Mouse (Mus musculus): ENCODE measurements around the gene Hbb-bs.
"Not testable (repeated sequence)": the region's sequence is repeated elsewhere in the genome, so short reads cannot be mapped to it uniquely, and the experiment has no call there.

Hbb-bs gene

DNA sequence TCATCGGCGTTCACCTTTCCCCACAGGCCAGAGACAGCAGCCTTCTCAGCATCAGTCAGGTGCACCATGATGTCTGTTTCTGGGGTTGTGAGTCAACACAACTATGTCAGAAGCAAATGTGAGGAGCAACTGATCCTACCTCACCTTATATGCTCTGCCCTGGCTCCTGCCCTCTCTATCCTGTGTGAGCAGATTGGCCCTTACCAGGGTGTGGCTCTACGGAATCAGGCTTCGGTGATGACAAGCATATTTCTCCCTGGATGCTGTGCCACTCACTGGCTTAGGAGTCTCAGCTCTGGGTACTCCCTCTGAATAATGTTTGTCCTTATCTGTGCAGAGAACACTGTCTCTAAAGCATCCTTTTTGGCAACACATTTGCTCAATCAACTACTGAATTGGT lies at the start of gene Hbb-bs:
TSS of gene Hbb-bs (minus strand) at position 289 of the 400 bp plus-strand sequence.
- DNase-seq (ENCODE audit: low spot score): no peak

DNA sequence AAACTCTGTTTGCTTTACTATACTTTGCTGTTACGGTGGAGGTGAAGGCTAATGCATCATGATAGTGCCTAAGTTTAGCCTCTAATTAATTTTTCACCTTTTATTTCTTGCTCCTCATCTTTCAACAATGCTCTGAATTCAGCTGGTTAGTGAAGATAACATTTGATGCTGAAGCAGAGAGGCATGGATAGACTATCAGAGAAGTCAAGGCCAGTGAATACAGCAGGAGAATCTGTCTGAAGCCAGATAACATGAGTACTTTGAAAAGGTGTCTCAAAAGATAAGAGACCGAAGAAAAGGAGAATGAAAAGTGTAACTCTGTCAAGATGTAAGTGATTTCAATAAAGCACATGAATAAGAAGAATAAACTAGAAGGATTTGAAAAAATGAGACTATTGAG lies 49.2 kb upstream of the Hbb-bs start:
- DNase-seq (ENCODE audit: low spot score): no peak

DNA sequence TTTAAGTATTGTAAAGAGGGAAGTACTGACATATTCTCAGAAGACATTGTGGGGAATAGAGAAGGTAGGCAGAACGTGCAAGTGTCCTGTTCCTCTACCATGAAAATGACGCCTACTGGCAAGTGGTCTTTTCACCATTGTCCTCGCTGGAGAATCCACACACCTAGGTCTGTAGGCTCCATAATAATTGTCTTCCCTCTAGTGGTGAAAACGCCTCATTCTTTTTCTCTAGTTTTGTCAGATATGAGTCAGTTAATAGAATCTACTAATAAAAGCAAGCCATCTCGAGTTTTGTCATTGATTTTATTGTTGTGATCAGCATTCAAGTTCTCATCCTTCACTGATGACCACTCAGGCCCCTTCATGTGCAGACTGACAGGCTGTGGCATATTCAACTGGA lies 46.6 kb upstream of the Hbb-bs start:
- DNase-seq (ENCODE audit: low spot score): no peak

DNA sequence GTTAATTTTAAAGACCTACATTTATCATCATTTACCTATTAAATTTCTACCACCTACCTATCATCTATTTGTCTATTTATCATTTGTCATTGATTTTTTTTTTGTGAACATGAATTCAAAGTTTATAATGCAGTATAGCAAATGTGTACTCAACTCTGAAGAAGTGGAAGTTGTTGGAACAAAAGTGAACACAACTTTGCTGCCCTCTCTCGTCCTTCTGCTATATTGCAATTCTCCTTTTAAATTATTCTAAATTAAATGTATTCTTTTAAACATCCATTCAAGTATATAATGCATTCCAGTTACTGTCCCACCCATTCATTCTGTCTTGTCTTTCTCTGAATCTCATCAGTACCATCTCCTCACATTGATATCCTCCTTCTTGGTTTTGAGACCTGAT lies 45.2 kb upstream of the Hbb-bs start:
- DNase-seq (ENCODE audit: low spot score): no peak

DNA sequence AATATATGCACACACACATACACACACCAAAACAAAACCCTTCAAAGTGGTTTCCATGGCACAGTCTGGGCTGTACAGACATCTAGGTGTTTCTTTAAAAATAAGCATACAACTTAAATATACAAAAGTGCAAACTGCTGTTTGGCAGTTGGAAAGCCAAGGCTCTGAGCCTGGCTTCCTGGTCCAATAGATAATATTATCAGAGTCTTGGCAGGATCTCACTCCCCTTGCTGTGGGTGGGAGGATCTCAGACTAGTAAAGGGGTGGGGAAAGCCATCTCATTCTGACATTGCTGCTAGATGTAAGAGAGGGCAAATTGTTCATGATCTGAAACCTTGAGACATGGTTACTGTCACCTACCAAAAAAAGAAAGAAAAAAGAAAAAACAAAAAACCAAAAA lies 42.8 kb upstream of the Hbb-bs start:
- DNase-seq (ENCODE audit: low spot score): no peak

DNA sequence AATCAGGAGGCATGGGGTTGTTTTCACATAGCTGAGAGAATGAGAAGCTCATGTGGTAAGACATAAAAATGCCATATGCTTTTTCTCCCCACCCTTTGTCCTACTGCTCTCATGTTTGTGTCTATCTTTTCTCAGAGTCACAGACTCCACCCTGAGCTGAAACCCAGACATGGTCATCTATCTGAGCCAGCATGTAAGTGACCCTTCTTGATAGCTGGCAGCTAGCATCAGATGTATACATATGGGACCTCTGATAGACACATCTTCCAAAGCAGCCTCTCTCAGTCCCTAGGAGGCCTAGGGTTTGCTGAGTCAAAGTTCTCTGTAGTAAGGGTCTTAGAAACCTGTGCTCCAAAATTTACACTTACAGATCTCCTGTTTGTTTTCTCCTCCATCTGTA lies 37.8 kb upstream of the Hbb-bs start:
- DNase-seq (ENCODE audit: low spot score): no peak

DNA sequence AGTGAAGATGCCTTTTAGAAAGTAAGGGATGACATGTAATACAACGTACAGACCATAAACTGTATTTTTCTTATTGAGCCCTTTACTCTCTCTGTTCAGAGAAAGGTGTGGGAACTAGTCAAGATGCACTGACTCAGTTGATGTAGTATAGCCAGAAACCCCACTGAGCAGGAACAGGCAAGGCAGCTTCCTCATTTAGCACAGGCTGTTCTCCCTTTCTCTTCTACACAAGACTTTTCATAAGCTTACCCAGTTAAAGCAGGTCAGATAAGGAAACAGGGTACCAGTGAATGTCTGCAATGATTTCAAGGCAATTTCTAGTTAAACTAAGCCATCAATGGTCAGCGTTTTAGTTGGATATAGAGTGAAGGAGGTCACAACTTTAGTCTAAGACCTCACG lies 33.6 kb upstream of the Hbb-bs start:
- DNase-seq (ENCODE audit: low spot score): no peak

DNA sequence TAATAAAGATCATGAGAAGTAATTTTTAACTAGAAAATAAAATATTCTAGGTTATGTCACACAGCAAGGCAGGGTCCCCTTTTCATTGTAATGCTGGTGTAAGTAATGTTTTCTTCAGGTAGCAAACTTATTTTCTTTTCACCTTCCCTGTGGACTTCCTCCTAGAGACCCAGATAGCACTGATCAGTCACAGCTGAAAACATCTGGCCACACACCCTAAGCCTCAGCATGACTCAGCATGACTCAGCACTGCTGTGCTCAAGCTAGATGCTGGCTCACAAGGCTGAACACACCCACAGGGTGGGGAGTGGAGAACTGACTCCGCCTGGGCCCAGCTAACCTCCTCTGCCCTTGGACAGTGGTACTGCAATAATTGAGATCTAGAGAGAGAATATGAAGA lies 33.0 kb upstream of the Hbb-bs start:
- DNase-seq (ENCODE audit: low spot score): no peak

DNA sequence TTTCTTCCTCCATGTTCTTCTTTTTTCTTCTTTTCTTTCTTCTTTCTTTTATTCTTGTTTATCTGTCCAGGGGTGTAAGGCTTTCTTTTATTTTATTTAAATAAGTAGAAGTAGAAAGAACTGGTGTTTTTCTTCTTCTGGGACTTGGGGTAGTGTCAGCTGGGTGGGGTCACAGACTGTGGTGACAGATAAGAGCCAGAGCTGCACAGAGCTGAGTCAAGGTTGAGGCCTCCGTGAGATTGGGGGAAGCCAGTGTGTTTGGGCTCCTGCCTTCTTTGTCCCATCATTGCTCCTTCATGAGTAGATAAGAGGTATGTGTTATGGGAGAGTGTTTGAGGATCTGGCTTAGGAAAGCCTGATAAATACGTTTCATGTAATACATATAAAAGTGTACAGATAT lies 31.2 kb upstream of the Hbb-bs start:
- no peak for DNase-seq (ENCODE audit: low spot score)

DNA sequence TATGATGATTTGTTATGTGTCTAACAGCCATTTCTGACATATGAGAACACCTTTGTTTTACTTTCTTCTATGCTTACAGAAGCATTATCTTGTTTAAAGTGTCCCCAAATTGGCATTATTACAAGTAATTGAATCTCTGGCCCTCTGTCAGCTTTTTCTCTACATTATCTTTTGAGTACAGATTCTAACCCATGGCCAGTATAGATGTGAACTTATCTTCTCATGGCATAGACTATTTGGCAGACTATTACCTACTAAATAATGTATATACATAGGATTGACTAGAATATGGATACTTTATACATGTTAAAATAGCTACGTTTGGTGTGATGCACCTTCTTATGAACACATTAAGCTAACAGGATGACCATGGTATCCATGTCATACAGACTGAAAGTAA lies 26.8 kb upstream of the Hbb-bs start:
- DNase-seq (ENCODE audit: low spot score): no peak

DNA sequence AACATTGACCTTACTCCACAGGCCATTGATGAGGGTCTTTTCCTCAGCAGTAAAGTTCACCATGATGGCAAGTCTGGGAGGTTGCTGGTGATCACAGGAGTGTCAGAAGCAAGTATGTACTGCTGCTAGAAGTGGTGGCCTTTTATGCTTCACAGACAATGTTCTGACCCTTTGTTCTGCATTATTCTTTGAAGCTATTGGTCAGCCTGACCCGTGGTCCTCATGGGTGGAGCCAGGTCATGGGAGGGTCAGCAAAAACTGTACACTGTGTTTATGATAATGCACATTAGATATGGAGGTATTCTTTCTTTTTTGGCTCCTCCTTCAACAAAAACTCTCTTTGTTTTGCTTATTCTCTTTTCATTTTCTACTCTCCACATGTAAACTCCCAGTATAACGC lies 25.2 kb upstream of the Hbb-bs start, which contains the start of gene Hbb-y:
TSS of gene Hbb-y (minus strand) at position 127 of the 400 bp plus-strand sequence.
- DNase-seq (ENCODE audit: low spot score): no peak

DNA sequence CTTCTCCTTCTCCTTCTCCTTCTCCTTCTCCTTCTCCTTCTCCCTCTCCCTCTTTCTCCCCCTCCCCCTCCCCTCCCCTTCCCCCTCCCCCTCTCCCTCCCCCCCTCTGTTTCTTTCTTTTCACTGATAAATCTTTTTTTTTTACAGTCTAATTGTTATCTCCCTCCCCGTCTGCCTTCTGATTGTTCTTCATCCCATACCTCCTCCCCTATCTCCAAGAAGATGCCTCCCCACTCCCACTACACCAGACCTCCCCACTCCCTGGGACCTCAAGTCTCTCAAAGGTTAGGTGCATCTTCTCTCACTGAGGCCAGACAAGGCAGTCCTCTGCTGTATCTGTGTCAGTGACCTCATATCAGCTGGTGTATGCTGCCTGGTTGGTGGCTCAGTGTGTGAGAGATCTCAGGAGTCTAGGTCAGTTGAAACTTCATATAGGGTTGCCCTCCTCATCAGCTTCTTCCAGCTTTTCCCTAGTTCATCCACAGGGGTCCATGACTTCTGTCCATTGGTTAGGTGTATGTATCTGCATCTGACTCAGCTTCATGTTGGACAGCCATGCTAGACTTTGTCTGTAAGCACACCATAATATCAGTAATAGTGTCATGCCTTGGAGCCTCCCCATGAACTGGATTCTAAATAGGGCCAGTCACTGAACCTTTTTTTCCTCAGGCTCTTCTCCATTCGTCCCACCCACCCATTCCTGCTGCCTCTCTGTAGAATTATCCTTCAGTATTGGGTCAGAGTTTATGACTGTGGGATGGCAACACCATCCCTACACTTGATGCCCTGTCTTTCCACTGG lies 16.8 kb upstream of the Hbb-bs start:
- no peak for DNase-seq (ENCODE audit: low spot score)

DNA sequence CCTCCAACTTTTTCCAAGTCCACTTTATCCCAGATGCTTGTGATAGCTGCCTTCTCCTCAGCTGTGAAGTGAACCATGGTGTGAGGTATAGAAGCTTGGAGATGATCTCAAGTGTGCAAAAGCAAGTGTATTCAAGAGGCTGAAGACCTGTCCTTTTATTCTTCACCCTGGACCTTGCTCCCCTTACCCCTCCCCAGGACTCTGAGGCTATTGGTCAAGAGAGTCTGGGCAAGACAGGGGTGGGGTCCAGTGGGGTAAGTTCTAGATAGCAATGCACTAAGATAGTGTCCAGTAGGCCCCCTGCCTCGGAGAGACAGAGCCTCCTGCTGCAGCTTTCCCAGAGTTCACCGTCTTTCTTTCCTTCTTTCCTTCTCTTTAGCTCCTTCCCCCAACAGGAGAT lies 15.1 kb upstream of the Hbb-bs start, which contains the start of gene Hbb-bh1:
TSS of gene Hbb-bh1 (minus strand) at position 131 of the 400 bp plus-strand sequence.
- no peak for DNase-seq (ENCODE audit: low spot score)

DNA sequence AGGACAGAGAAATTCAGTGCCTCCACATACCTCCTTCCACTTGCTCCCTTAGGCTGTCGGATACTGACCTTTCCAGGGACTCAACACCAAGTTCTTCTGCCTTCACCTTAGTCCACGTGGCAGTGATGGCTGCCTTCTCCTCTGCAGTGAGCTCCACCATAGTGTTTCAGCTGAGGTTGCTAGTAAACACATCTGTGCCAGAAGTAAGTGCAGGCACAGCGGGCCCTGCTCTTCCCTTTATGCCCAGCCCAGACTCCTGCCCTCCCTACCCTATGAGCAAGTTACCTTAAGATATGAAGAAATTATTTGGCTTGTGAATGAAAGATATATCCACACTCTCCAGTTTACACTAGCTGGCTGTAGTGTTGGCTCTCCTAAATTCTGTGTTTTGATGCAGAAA lies 12.4 kb upstream of the Hbb-bs start, which contains the start of gene Hbb-bh2:
TSS of gene Hbb-bh2 (minus strand) at position 253 of the 400 bp plus-strand sequence.
- no peak for DNase-seq (ENCODE audit: low spot score)

DNA sequence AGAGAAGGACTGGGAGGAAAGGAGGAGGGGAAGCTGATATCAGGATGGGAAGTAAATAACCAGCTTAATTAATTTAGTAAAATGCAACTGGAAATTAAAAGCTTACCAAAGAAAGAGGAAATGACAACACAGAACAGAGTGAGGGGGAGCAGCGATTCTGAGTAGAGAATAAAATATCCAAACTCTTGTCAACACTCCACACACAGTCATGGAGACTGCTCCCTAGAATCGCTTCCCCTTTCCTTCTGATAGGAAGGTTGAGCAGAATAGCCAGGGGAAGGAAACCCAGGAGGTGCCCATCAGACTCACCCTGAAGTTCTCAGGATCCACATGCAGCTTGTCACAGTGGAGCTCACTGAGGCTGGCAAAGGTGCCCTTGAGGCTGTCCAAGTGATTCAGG lies 757 bp downstream of the Hbb-bs start:
- not testable (repeated sequence) for DNase-seq (ENCODE audit: low spot score)

DNA sequence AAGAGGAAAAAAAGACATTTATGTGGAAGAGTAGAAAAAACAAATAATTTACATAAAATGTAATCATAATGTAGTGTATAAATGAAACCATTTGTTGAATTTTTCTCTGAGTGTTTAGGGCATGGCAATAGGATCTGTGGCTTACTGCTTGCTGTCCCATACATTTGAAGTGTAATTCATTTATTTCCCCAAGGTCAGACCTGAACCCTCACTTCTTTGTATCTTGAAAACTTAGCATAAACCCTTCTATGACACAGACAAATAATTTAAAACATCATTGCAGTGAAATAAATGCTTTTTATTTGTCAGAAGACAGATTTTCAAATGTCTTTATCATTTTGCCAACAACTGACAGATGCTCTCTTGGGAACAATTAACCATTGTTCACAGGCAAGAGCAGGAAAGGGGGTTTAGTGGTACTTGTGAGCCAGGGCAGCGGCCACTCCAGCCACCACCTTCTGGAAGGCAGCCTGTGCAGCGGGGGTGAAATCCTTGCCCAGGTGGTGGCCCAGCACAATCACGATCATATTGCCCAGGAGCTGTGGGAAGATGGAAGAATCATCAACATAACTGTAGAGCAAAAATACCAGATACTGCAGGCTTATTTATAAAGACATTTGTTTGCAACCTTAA lies 1.5 kb downstream of the Hbb-bs start:
- no peak for DNase-seq (ENCODE audit: low spot score)

DNA sequence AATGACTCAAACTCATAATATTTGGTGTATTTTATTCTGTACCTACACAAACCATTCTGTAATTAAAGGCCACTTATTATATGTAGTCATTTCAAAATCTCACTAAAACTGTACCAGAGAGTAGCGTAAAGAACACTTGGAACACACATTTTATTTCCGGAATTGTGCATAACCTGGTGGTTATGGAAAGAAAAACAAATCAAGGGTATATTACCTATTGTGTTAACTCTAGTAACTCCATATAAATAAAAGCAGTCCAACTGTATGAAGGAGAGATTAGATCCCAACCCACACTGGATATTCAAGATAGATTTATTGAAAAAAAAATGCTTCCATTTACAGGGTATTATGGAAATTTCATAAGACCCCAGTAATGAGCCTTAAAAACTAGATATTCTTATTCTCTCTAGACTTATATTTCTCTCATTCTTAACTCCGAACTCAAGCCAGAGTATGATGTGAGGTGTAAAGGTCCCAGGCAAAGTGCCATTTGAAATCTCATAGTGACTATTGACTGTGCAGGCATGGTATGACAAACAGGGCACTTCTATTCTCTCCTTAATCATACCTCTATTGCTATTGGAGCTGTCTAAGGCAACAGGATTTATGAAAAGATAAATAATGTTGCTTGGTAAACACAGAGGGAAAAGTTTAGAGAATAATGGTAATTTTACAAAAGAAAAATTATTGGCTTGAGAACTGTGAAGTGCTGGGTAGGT lies 2.2 kb downstream of the Hbb-bs start:
- DNase-seq (ENCODE audit: low spot score): no peak

DNA sequence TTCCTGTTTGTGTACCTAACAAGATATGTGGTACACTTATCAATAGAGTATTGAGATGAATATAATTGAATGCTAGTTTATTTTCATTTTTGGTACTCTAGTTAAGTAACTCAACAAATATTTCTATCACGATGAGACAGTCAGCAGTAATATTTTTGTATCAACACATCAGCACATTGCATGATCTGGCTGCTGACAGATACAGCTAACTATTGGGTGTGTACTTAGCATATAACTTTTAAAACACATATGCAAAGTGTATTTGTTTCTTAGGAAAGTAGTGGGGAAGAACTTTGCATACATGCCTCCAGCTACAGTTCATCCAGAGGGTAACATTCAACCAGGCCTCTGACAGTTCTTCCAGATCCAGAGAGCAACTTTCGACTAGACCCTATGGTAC lies 3.3 kb downstream of the Hbb-bs start:
- no peak for DNase-seq (ENCODE audit: low spot score)

DNA sequence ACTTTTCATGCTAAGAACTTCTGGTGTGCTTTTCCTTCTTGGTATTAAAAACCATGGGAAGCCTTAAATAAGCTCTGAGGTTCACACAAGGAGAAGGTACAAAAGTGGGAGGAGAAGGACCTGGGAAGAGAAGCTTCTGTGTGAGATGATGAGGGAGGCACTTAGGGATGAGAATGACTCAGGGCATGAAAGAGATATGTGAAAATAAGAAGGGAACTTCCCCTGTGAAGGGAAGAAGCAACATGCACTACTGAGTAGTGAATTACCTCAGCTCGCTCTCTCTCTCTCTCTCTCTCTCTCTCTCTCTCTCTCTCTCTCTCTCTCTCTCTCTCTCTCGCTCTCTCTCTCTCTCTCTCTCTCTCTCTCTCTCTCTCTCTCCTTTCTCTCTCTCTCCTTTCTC lies 12.8 kb downstream of the Hbb-bs start:
- DNase-seq (ENCODE audit: low spot score): not testable (repeated sequence)

DNA sequence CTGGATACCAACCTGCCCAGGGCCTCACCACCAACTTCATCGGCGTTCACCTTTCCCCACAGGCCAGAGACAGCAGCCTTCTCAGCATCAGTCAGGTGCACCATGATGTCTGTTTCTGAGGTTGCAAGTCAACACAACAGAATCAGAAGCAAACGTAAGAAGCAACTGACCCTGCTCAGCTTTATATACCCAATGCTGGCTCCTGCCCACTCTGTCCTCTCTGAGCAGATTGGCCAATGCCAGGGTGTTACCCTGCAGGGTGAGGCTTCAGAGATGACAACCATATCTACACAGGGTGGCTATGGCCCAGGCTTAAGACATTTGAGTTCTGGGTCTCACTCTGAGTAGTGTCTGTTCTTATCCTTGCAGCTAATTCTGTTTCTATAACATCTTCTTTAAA lies 14.1 kb downstream of the Hbb-bs start, which contains the start of gene Hbb-bt:
TSS of gene Hbb-bt (minus strand) at position 231 of the 400 bp plus-strand sequence.
- DNase-seq (ENCODE audit: low spot score): no peak

DNA sequence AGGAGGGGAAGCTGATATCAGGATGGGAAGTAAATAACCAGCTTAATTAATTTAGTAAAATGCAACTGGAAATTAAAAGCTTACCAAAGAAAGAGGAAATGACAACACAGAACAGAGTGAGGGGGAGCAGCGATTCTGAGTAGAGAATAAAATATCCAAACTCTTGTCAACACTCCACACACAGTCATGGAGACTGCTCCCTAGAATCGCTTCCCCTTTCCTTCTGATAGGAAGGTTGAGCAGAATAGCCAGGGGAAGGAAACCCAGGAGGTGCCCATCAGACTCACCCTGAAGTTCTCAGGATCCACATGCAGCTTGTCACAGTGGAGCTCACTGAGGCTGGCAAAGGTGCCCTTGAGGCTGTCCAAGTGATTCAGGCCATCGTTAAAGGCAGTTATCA lies 14.7 kb downstream of the Hbb-bs start:
- DNase-seq (ENCODE audit: low spot score): not testable (repeated sequence)

DNA sequence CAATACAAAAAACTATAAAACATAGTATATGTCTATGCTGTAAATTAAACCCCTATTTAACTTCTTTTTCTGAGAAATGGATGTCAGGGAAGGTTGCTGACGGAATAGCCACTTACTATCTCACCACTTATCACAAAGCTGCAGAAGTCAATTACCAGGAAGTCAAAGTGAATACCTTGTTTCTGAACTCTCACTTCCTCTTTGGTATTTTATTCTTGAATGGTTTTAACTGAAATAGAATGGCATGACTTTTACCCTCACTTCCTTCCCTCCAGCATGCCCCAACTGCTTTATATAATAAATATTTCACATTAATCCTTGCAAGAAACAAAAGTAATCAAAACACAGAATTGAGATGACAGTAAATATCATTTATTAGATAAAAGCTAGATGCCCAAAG lies 15.7 kb downstream of the Hbb-bs start:
- DNase-seq (ENCODE audit: low spot score): no peak
